21 mouse cellular contexts compared by ENCODE assay signal in the genomic region with DNA sequence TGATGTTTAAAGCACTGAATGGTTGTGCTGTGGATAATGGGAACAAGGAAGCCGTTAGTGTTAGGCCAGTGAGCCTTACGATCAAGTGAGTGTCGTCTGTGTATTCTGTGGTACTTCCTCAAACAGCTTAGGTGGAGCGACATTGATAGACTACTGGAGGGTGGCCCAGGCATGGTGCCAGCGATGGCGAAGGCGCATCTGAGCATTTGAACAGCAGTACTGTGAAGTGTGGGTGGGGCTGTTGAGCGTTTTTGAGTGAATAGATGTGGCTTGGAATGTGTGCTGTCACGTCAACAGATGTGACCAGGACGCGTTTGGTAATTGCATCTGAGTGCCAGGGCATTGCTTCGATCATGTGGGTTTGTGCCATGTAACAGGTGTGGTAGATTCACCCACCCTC. TPM values are rescaled to one million over a fixed set of nuclear protein-coding genes. Genes with fewer than 3 reads are reported as not detected.
DNase-seq lines count a peak whose midpoint lies in the region; ATAC-seq and TF ChIP-seq lines count a peak whose summit lies in the region.
"Had no signal": no experiment of that assay in that cellular context is flagged by ENCODE, and none has a peak within 500 bp of the region (broad histone marks: within the 10 kb centered on the region; RNA-seq: fewer than 3 reads in every experiment).

No protein-coding gene starts in this region.

- H3K4me3 ChIP-seq in heart, embryonic 11.5 days (ENCODE audit: low read depth, low read length): no peak overlapping the region
- H3K4me3 ChIP-seq in G1E (ENCODE audit: low read depth, low read length) (no peak overlapping the region), MEL (ENCODE audit: control insufficient read depth in 1 of 2, insufficient read depth in 1 of 2, low read depth in 2 of 2, low read length in 2 of 2) (no peak overlapping the region)
- H3K4me3 ChIP-seq: forebrain, embryonic 10.5 days; forebrain, embryonic 13.5 days; gastrocnemius, adult 2 months; heart, adult 2 months; heart, embryonic 10.5 days; hindbrain, embryonic 12.5 days; hindbrain, embryonic 15.5 days had no signal

- no peak for TF ChIP-seq CTCF in G1E (IDR thresholded peaks at IDR 0.05; ENCODE audit: low read depth, low read length)
- TF ChIP-seq CTCF in MEL (IDR thresholded peaks at IDR 0.05 in 2 of 3, conservative IDR thresholded peaks at IDR 0.05 in 1 of 3; ENCODE audit: control insufficient read depth in 1 of 3, insufficient read depth in 1 of 3, low read depth in 2 of 3, low read length in 3 of 3, poor library complexity in 1 of 3, severe bottlenecking in 1 of 3): no peak

- DNase-seq in heart, adult 11 months: peak; percentile 86
- DNase-seq in G1E (ENCODE audit: low spot score) (peak; percentile 39), MEL (ENCODE audit: low read depth, low spot score) (peak; percentile 97)
- DNase-seq in lung, postnatal 10 days: no peak
- DNase-seq: adrenal gland, adult 2 months; adrenal gland, postnatal 14 days; cerebellum, adult 18-20 months; cerebellum, postnatal 10 days; forebrain, postnatal 0 days; gastrocnemius, adult 2 months; gastrocnemius, postnatal 25 days; heart, adult 2 months had no signal

- TF ChIP-seq EP300 in MEL (IDR thresholded peaks at IDR 0.05; ENCODE audit: low read depth in 1 of 2, low read length in 2 of 2): peak; percentile 46 to 50; a peak in 2 of 4 replicates

- WGBS in heart, embryonic 11.5 days (ENCODE audit: insufficient replicate concordance): 86% methylated on average over 12 of the region's 12 CpGs

- H3K27me3 ChIP-seq in heart, embryonic 11.5 days (ENCODE audit: control insufficient read depth, insufficient read depth, low read length): no peaks in the 10 kb centered on the region
- H3K27me3 ChIP-seq in G1E (ENCODE audit: insufficient read depth, low read length) (no peaks in the 10 kb centered on the region), MEL (ENCODE audit: control insufficient read depth in 1 of 2, insufficient read depth in 2 of 2, low read length in 2 of 2) (no peaks in the 10 kb centered on the region)
- H3K27me3 ChIP-seq: forebrain, embryonic 13.5 days; hindbrain, embryonic 12.5 days; hindbrain, embryonic 15.5 days had no signal

- peaks cover 16% of the 10 kb centered on the region for H3K4me1 ChIP-seq in heart, embryonic 11.5 days (ENCODE audit: control insufficient read depth, insufficient read depth, low read length)
- peaks cover 41% of the 10 kb centered on the region for H3K4me1 ChIP-seq in G1E (ENCODE audit: insufficient read depth, low read depth, low read length)
- peaks cover 9 to 28% of the 10 kb centered on the region in 2 experiments; a peak in 3 of 4 replicates for H3K4me1 ChIP-seq in MEL (ENCODE audit: control insufficient read depth in 1 of 2, insufficient read depth in 2 of 2, low read length in 2 of 2)

- H3K4me2 ChIP-seq in heart, embryonic 11.5 days: no peak overlapping the region
- H3K4me2 ChIP-seq: forebrain, embryonic 13.5 days; hindbrain, embryonic 12.5 days; hindbrain, embryonic 15.5 days had no signal

- TF ChIP-seq POLR2A in MEL (IDR thresholded peaks at IDR 0.05; ENCODE audit: control insufficient read depth in 1 of 2, insufficient read depth in 1 of 2, low read depth in 1 of 2, low read length in 2 of 2, poor library complexity in 1 of 2): no peak

- peaks cover 29% of the 10 kb centered on the region for H3K79me2 ChIP-seq in MEL (ENCODE audit: control insufficient read depth, insufficient read depth, low read length, poor library complexity)

- ATAC-seq in heart, embryonic 11.5 days (replicated peaks; ENCODE audit: insufficient number of reproducible peaks, low FRiP score, low TSS enrichment): no peak
- ATAC-seq in G1E (ENCODE audit: extremely low read depth, insufficient number of reproducible peaks, low FRiP score, poor library complexity, severe bottlenecking): no peak
- ATAC-seq in megakaryocyte progenitor cell, adult 5-6 weeks (replicated peaks; ENCODE audit: poor library complexity): 0 out of 2 replicates have a peak, but pooled peaks have one; percentile 7
- ATAC-seq: CD4-positive, CD25-positive, alpha-beta regulatory T cell, adult 4 months; forebrain, embryonic 13.5 days; forebrain, postnatal 0 days; intestine, postnatal 0 days had no signal

- H3K27ac ChIP-seq in heart, embryonic 11.5 days (ENCODE audit: low read depth, low read length): no peak overlapping the region
- H3K27ac ChIP-seq in MEL (ENCODE audit: control insufficient read depth, low read depth, low read length): peak overlapping the region; percentile 87
- H3K27ac ChIP-seq: forebrain, embryonic 10.5 days; forebrain, embryonic 13.5 days; gastrocnemius, adult 2 months; heart, adult 2 months; heart, embryonic 10.5 days; hindbrain, embryonic 12.5 days; hindbrain, embryonic 15.5 days had no signal

- TF ChIP-seq RAD21 in MEL (IDR thresholded peaks at IDR 0.05; ENCODE audit: low read depth, low read length): no peak

- no peak overlapping the region for H3K9ac ChIP-seq in heart, embryonic 11.5 days (ENCODE audit: low read depth, low read length)
- H3K9ac ChIP-seq in MEL (ENCODE audit: control insufficient read depth, low read depth, low read length, poor library complexity, severe bottlenecking): peak overlapping the region; percentile 44
- H3K9ac ChIP-seq: forebrain, embryonic 13.5 days; forebrain, postnatal 0 days; hindbrain, embryonic 12.5 days; hindbrain, embryonic 15.5 days had no signal

- H3K9me3 ChIP-seq in heart, embryonic 11.5 days (replicated peaks; ENCODE audit: control insufficient read depth, low read length): no peaks in the 10 kb centered on the region
- H3K9me3 ChIP-seq in G1E (replicated peaks) (no peaks in the 10 kb centered on the region), MEL (replicated peaks; ENCODE audit: insufficient read depth, low read length) (no peaks in the 10 kb centered on the region)
- H3K9me3 ChIP-seq: forebrain, embryonic 10.5 days; forebrain, embryonic 13.5 days; heart, embryonic 10.5 days; hindbrain, embryonic 12.5 days; hindbrain, embryonic 15.5 days had no signal

- peaks cover 28% of the 10 kb centered on the region for H3K36me3 ChIP-seq in heart, embryonic 11.5 days (ENCODE audit: control insufficient read depth, insufficient read depth, low read length)
- peaks cover 72% of the 10 kb centered on the region for H3K36me3 ChIP-seq in G1E (replicated peaks)
- H3K36me3 ChIP-seq in MEL (ENCODE audit: control insufficient read depth in 1 of 2, insufficient read depth in 2 of 2, low read length in 2 of 2): peaks cover 11 to 20% of the 10 kb centered on the region in 2 experiments

TF ChIP-seq in MEL, 35 proteins besides CTCF, POLR2A, EP300 and RAD21 (continues in another document):
- TF ChIP-seq NELFE (IDR thresholded peaks at IDR 0.05; ENCODE audit: low read depth, low read length) (no peak), SIN3A (IDR thresholded peaks at IDR 0.05; ENCODE audit: low read length) (peak; percentile 82), NRF1 (IDR thresholded peaks at IDR 0.05; ENCODE audit: insufficient read depth, low read depth, low read length, poor library complexity, severe bottlenecking) (peak; percentile 34; the same call in 1 of the 2 replicates), MAZ (IDR thresholded peaks at IDR 0.05; ENCODE audit: low read depth, low read length) (no peak), CHD2 (IDR thresholded peaks at IDR 0.05; ENCODE audit: low read length) (no peak), ETS1 (IDR thresholded peaks at IDR 0.05; ENCODE audit: low read depth, low read length) (peak; percentile 81), MYC (IDR thresholded peaks at IDR 0.05; ENCODE audit: low read depth, low read length) (0 out of 2 replicates have a peak, but pooled peaks have one; percentile 57), ELF1 (IDR thresholded peaks at IDR 0.05; ENCODE audit: low read depth, low read length) (peak; percentile 78)

RNA-seq across cellular contexts. Expression of a gene that starts 3.2 kb away (rescaled TPM):
- polyA plus RNA-seq in heart, embryonic 11.5 days (2014; fragmentation: Nextera tagmentation; extraction: Ambion mirVana): 269 and 310 TPM in 2 replicates
- 159 and 162 TPM in 2 replicates for total RNA-seq in G1E (2014; fragmentation: Nextera tagmentation)
- 63.3 and 81.3 TPM in 2 replicates for total RNA-seq in G1E (2017)
- polyA plus RNA-seq in G1E (2012): 93.2 and 99.4 TPM in 2 replicates
- total RNA-seq in MEL (2012; rRNA removed): 251 and 283 TPM in 2 replicates
- polyA plus RNA-seq in MEL (2012; ENCODE audit: insufficient read depth in 1 of 2, insufficient read length in 2 of 2, low read depth in 1 of 2, low replicate concordance in 2 of 2, missing spikeins in 1 of 2): 100 to 1,000 TPM in 1 of 2 experiments, 10 to 100 TPM in 1; 68.9 to 402 TPM
- total RNA-seq in megakaryocyte progenitor cell, adult 5-6 weeks (2015): 303 and 328 TPM in 2 replicates
- total RNA-seq in megakaryocyte progenitor cell, adult 5-6 weeks (2017): 225 and 240 TPM in 2 replicates

RNA-seq across cellular contexts. Expression of a gene that starts 18.4 kb away (rescaled TPM):
- 22.9 and 30.9 TPM in 2 replicates for polyA plus RNA-seq in heart, embryonic 11.5 days (2014; fragmentation: Nextera tagmentation; extraction: Ambion mirVana)
- total RNA-seq in G1E (2014; fragmentation: Nextera tagmentation) (9.3 and 15.0 TPM in 2 replicates), G1E (2017) (19.4 and 27.0 TPM in 2 replicates), MEL (2012; rRNA removed) (14.0 and 21.2 TPM in 2 replicates)
- polyA plus RNA-seq in G1E (2012) (26.5 and 30.1 TPM in 2 replicates), MEL (2012; ENCODE audit: insufficient read depth in 1 of 2, insufficient read length in 2 of 2, low read depth in 1 of 2, low replicate concordance in 2 of 2, missing spikeins in 1 of 2) (10 to 100 TPM in 1 of 2 experiments, not detected in 1; 22.1 TPM)
- 20.1 and 20.4 TPM in 2 replicates for total RNA-seq in megakaryocyte progenitor cell, adult 5-6 weeks (2015)
- total RNA-seq in megakaryocyte progenitor cell, adult 5-6 weeks (2017): 24.7 and 29.6 TPM in 2 replicates

RNA-seq across cellular contexts. Expression of a gene that starts 57.5 kb away (rescaled TPM):
- polyA plus RNA-seq in heart, embryonic 11.5 days (2014; fragmentation: Nextera tagmentation; extraction: Ambion mirVana): 0.44 and 0.61 TPM in 2 replicates
- total RNA-seq in G1E (2014; fragmentation: Nextera tagmentation) (not detected in 2 replicates), G1E (2017) (0.16 TPM in 1 of 2 replicates, not detected in the other), MEL (2012; rRNA removed) (0.23 and 0.54 TPM in 2 replicates)
- polyA plus RNA-seq in G1E (2012) (0.13 and 0.16 TPM in 2 replicates), MEL (2012; ENCODE audit: insufficient read depth in 1 of 2, insufficient read length in 2 of 2, low read depth in 1 of 2, low replicate concordance in 2 of 2, missing spikeins in 1 of 2) (1 to 10 TPM in 1 of 2 experiments, not detected in 1; 2.5 TPM)
- total RNA-seq in megakaryocyte progenitor cell, adult 5-6 weeks (2015): 4.0 and 4.8 TPM in 2 replicates
- total RNA-seq in megakaryocyte progenitor cell, adult 5-6 weeks (2017): 4.6 and 5.1 TPM in 2 replicates
- total RNA-seq: gastrocnemius, postnatal 25 days had no signal

RNA-seq across cellular contexts. Expression of a gene that starts 57.5 kb away (rescaled TPM):
- 0.24 and 0.31 TPM in 2 replicates for polyA plus RNA-seq in heart, embryonic 11.5 days (2014; fragmentation: Nextera tagmentation; extraction: Ambion mirVana)
- 0.68 and 2.0 TPM in 2 replicates for total RNA-seq in G1E (2014; fragmentation: Nextera tagmentation)
- 0.55 and 0.99 TPM in 2 replicates for total RNA-seq in G1E (2017)
- polyA plus RNA-seq in G1E (2012): 0.61 and 0.81 TPM in 2 replicates
- total RNA-seq in MEL (2012; rRNA removed): 1.3 and 2.0 TPM in 2 replicates
- polyA plus RNA-seq in MEL (2012; ENCODE audit: insufficient read depth in 1 of 2, insufficient read length in 2 of 2, low read depth in 1 of 2, low replicate concordance in 2 of 2, missing spikeins in 1 of 2): 1 to 10 TPM in 1 of 2 experiments, not detected in 1; 2.8 TPM
- 19.4 and 21.1 TPM in 2 replicates for total RNA-seq in megakaryocyte progenitor cell, adult 5-6 weeks (2015)
- 20.9 and 26.0 TPM in 2 replicates for total RNA-seq in megakaryocyte progenitor cell, adult 5-6 weeks (2017)
- total RNA-seq: heart, adult 2 months had no signal
